Mouse (Mus musculus) hindbrain, embryonic 12.5 days (tissue): ENCODE results near the gene Odf2. TPM values are rescaled to one million over a fixed set of nuclear protein-coding genes. Genes with fewer than 3 reads are reported as not detected.

Source experiments
- ATAC-seq: fragments of 200-750 bp; cut with Nextera tagmentation; 2 replicates; pipeline ENCODE4 v1.8.0; 2017; ENCODE audit warnings: moderate TSS enrichment; ENCODE audit not compliant: low FRiP score
- H3K27ac ChIP-seq: fragments of 300-500 bp; sonication (generic); 2 replicates; pipeline ENCODE4 v1.5.1; 2016; ENCODE audit warnings: mild to moderate bottlenecking
- H3K27me3 ChIP-seq: fragments of 300-500 bp; sonication (generic); 2 replicates; pipeline ENCODE4 v1.6.1; 2016; ENCODE audit warnings: mild to moderate bottlenecking
- H3K36me3 ChIP-seq: fragments of 300-500 bp; sonication (generic); 2 replicates; pipeline ENCODE4 v1.6.1; 2016; ENCODE audit warnings: mild to moderate bottlenecking
- H3K4me1 ChIP-seq: fragments of 300-500 bp; sonication (generic); 2 replicates; pipeline ENCODE4 v1.6.1; 2016
- H3K4me2 ChIP-seq: fragments of 300-500 bp; sonication (generic); replicated peaks from 2 replicates; pipeline ENCODE4 v1.6.1; 2016; ENCODE audit warnings: mild to moderate bottlenecking
- H3K4me3 ChIP-seq: fragments of 300-500 bp; sonication (generic); 2 replicates; pipeline ENCODE4 v1.5.1; 2016; ENCODE audit warnings: mild to moderate bottlenecking
- H3K9ac ChIP-seq: fragments of 300-500 bp; sonication (generic); 2 replicates; pipeline ENCODE4 v1.6.1; 2016; ENCODE audit warnings: mild to moderate bottlenecking, moderate library complexity
- H3K9me3 ChIP-seq: fragments of 300-500 bp; sonication (generic); replicated peaks from 2 replicates; pipeline ENCODE4 v1.6.1; 2016; ENCODE audit warnings: mild to moderate bottlenecking
- WGBS: fragments of 180-500 bp; shearing (Covaris S2); methylation state at CpG from one replicate; pipeline ENCODE4 v1.1.7; 2016; 5-methylcytosine and 5-hydroxymethylcytosine counted together
- polyA plus RNA-seq: library from polyadenylated mRNA; unstranded; fragments of >200 nt; fragmentation: Nextera tagmentation; extraction: Ambion mirVana; gene quantifications from 2 replicates; pipeline ENCODE4 v1.2.1, GENCODE M21; 2016

Odf2 gene
- polyA plus RNA-seq, 1 experiment from 2014 or later, result 97.0 TPM

- Histone ChIP-seq H3K4me2 (no peak overlapping the region), H3K27me3 (no peaks in the 10 kb centered on the region)
Observed at GRCm38 (mm10) chr2:29853736-29854135, 35.3 kb upstream of the Odf2 start.

GRCm38 (mm10) chr2:29855585-29856210 is 33.3 kb upstream of the Odf2 start:
- Histone ChIP-seq H3K9ac (0 out of 2 replicates have a peak overlapping the region, but pooled peaks have one; percentile 4), H3K4me1 (peaks cover 65% of the 10 kb centered on the region), H3K9me3 (no peaks in the 10 kb centered on the region), H3K27me3 (no peaks in the 10 kb centered on the region), H3K27ac (peak overlapping the region; percentile 88), H3K4me3 (no peak overlapping the region), H3K36me3 (no peaks in the 10 kb centered on the region), H3K4me2 (0 out of 2 replicates have a peak overlapping the region, but pooled peaks have one; percentile 3)
- 37% methylated on average over 10 of the region's 10 CpGs for WGBS
- ATAC-seq, result peak; percentile 46; the same call in 1 of the 2 replicates

More at GRCm38 (mm10) chr2:29853736-29854135, 35.3 kb upstream of the Odf2 start:
- Histone ChIP-seq H3K36me3 (no peaks in the 10 kb centered on the region), H3K9ac (no peak overlapping the region), H3K27ac (peak overlapping the region; percentile 83), H3K9me3 (no peaks in the 10 kb centered on the region), H3K4me3 (no peak overlapping the region), H3K4me1 (peaks cover 78% of the 10 kb centered on the region)
- no peak for ATAC-seq
- WGBS, result 44% methylated on average over 5 of the region's 5 CpGs

DNA sequence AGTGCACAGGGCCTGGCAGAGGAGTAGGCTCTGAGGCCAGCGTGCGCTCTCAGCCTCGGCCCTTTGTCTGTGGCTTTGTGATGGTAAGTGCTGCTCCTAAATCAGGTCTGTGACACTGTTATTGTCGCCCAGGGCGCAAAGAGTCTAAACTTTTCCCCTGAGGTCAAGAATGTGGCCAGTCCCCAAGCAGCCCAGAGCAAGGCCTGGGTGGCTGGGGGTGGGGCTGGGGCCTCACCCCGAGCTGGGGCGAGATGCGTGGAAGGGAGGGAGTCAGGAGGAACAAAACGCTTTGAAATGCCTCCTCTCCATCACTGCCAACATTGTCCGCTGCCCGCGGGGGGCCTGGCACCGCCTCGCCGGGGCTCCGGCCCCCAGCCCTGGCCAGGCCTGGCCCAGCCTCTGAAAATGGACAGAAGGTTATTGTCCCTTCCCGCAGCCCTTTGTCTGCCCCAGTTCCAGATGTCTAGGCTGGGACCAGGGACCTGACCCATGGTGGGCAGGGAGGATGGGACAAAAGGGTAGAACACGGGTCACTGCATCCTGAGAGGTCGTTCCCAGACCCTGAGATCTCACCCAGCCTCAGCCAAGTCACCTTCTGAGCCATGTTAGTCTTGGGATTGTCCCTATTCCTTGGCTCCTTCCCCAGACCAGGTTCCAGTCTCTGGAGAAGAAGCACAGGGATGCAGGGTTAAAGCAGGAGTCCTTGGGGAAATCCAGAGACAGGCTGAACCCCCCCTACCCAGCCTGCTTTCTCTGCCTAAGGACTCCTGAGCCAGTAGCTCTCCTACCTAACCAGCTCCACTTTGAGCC is 32.4 kb upstream of the Odf2 start:
- no peaks in the 10 kb centered on the region for H3K36me3 ChIP-seq
- H3K27me3 ChIP-seq, result no peaks in the 10 kb centered on the region
- 11% methylated on average over 19 of the region's 19 CpGs for whole genome bisulfite sequencing
- ATAC-seq, result peak; percentile 14; the same call in 1 of the 2 replicates
- H3K9me3 ChIP-seq, result no peaks in the 10 kb centered on the region
- no peak overlapping the region for H3K4me3 ChIP-seq
- peaks cover 64% of the 10 kb centered on the region for H3K4me1 ChIP-seq
- 0 out of 2 replicates have a peak overlapping the region, but pooled peaks have one; percentile 7 for H3K4me2 ChIP-seq
- H3K27ac ChIP-seq, result peak overlapping the region; percentile 88
- H3K9ac ChIP-seq, result peak overlapping the region; percentile 32; the same call in 1 of the 2 replicates

DNA sequence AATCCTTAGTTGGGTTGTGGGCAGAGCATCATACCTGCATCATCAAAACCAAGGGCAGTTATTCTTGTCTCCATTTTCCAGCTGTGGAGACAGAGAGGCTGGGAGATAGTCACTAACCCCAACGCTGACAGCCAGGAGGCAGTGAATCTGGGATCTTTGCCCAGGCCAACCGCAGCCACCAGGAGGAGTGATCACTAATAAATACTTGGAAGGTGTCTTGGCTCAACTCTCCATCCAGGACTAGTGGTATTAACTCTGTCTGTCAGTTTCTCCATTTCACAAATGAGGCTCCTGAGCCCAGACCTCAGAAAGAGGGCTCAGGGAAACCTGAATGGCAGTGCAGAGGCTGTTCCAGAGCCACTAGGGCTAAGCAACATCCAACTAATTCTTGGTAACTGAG is 31.7 kb upstream of the Odf2 start:
- Histone ChIP-seq H3K27me3 (no peaks in the 10 kb centered on the region), H3K27ac (peak overlapping the region; percentile 88), H3K9me3 (no peaks in the 10 kb centered on the region), H3K4me2 (no peak overlapping the region), H3K36me3 (no peaks in the 10 kb centered on the region), H3K9ac (no peak overlapping the region), H3K4me3 (no peak overlapping the region), H3K4me1 (peaks cover 62% of the 10 kb centered on the region)
- ATAC-seq, result no peak
- 40% methylated on average over 2 of the region's 2 CpGs for WGBS

- Histone ChIP-seq H3K9me3 (no peaks in the 10 kb centered on the region), H3K36me3 (no peaks in the 10 kb centered on the region), H3K4me1 (peaks cover 55% of the 10 kb centered on the region), H3K9ac (no peak overlapping the region), H3K27me3 (no peaks in the 10 kb centered on the region), H3K4me2 (no peak overlapping the region), H3K27ac (0 out of 2 replicates have a peak overlapping the region, but pooled peaks have one; percentile 88), H3K4me3 (no peak overlapping the region)
- WGBS, result 57% methylated on average over 5 of the region's 5 CpGs
- no peak for ATAC-seq
Observed at GRCm38 (mm10) chr2:29857967-29858366, 31.1 kb upstream of the Odf2 start.

DNA sequence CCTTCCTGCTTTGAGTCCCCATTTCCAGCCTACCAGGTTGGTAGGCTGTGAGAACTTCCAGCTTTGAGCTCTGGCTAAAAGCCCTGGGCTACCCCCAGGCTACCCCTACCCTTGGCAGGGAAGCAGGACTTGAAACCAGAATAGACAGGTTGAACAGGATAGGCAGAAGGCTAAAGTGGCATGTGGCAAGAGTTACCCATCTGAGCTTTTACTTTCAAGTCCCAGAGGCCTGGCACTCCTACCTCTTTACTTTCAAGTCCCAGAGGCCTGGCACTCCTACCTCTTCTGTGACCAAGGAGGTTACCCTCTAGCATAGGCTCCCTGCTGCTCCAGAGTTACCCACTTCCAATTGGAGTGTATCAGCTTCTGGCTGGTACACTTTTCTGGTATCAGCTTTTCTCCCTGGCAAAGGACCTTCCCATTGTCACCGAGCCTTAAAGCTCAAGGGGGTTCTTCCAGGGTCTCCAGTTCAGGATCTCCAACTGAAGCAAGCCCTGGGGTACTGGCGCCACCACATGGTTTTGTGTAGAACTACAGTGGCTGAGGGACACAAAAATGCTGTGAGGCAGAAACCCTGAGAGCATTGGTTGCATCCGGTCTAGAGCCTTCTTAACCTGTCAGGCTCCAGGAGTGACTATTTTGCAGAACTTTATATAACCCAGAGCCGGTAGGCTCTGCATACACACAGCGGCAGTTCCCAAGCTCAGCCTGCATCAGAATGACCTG is 30.1 kb upstream of the Odf2 start:
- H3K36me3 ChIP-seq, result no peaks in the 10 kb centered on the region
- H3K4me1 ChIP-seq, result peaks cover 46% of the 10 kb centered on the region
- H3K9me3 ChIP-seq, result no peaks in the 10 kb centered on the region
- H3K4me3 ChIP-seq, result no peak overlapping the region
- ATAC-seq, result peak; percentile 21
- peak overlapping the region; percentile 52; the same call in 1 of the 2 replicates for H3K27ac ChIP-seq
- WGBS, result 13% methylated on average over 5 of the region's 5 CpGs
- 0 out of 2 replicates have a peak overlapping the region, but pooled peaks have one; percentile 18 for H3K9ac ChIP-seq
- no peak overlapping the region for H3K4me2 ChIP-seq
- no peaks in the 10 kb centered on the region for H3K27me3 ChIP-seq

DNA sequence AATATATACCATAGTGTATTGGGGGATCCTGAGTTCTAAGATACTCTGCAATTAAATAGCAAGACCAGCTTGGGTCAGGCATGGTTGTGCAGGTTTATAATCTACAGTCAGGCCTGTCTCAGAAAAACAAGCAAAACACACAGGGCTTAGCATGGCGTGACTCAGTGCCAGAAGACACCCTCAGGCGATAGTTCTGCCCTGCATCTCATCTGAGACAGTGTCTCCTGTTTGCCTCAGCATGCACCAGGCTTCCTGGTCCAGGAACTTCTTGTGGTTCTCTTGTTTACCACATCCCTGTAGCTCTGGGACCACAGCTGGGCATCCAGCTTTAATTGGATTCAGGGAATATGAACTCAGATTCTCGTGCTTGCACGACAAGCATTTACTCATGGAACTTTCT is 23.9 kb upstream of the Odf2 start:
- H3K4me1 ChIP-seq, result peaks cover 9% of the 10 kb centered on the region
- 83% methylated on average over 4 of the region's 4 CpGs for WGBS
- H3K9me3 ChIP-seq, result no peaks in the 10 kb centered on the region
- no peaks in the 10 kb centered on the region for H3K27me3 ChIP-seq
- no peak overlapping the region for H3K4me3 ChIP-seq
- no peaks in the 10 kb centered on the region for H3K36me3 ChIP-seq
- no peak overlapping the region for H3K27ac ChIP-seq
- H3K4me2 ChIP-seq, result no peak overlapping the region
- no peak overlapping the region for H3K9ac ChIP-seq
- no peak for ATAC-seq

DNA sequence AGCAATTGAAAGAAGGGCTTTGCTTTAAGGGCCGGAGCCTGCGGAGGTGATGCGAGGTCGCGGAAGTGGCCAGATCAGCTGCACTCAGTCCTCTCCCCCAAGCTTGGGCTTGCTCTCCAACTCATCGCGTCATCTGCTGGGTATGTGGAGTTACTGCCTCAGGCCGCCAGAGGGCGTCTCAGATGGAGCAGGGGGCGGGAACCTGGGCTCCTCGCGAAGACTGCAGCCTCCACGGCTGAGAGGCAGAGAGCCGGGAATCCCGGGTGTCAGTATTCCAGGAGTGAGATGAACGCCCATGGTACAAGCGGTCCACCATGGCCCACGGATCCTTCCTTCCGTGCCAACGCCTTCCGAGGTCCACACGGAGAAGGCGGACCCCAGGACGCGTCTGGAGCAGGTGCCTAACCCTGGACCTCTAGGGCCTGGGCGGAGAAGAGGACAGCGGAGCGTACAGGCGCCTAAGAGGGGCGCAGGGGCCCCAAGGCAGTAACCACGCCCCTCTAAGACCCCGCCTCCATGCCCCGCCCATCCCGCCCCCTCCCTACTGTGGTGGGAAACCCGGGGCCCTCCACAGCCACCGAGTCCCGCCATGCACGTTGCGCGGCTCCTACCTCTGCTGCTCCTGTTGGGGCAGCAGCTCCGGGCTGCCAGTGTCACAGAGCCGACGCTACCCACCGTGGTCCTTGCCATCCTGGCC is 19.9 kb upstream of the Odf2 start, which contains the start of gene Cercam:
Cercam (plus strand) TSS at position 216 of the 697 bp plus-strand sequence.
- Histone ChIP-seq H3K4me2 (peak within 1 kb of the TSS; percentile 88), H3K4me3 (peak within 1 kb of the TSS; percentile 40), H3K27me3 (no peaks in the 10 kb centered on the region), H3K36me3 (peaks cover 17% of the 10 kb centered on the region), H3K9me3 (no peaks in the 10 kb centered on the region), H3K4me1 (peaks cover 17% of the 10 kb centered on the region), H3K9ac (peak within 1 kb of the TSS; percentile 67), H3K27ac (peak within 1 kb of the TSS; percentile 73)
- WGBS, result under 1% methylated on average over 43 of the region's 44 CpGs
- ATAC-seq, result peak; percentile 93

GRCm38 (mm10) chr2:29869646-29870451 is 19.2 kb upstream of the Odf2 start:
- 1% methylated on average over 17 of the region's 17 CpGs for WGBS
- H3K9me3 ChIP-seq, result no peaks in the 10 kb centered on the region

DNA sequence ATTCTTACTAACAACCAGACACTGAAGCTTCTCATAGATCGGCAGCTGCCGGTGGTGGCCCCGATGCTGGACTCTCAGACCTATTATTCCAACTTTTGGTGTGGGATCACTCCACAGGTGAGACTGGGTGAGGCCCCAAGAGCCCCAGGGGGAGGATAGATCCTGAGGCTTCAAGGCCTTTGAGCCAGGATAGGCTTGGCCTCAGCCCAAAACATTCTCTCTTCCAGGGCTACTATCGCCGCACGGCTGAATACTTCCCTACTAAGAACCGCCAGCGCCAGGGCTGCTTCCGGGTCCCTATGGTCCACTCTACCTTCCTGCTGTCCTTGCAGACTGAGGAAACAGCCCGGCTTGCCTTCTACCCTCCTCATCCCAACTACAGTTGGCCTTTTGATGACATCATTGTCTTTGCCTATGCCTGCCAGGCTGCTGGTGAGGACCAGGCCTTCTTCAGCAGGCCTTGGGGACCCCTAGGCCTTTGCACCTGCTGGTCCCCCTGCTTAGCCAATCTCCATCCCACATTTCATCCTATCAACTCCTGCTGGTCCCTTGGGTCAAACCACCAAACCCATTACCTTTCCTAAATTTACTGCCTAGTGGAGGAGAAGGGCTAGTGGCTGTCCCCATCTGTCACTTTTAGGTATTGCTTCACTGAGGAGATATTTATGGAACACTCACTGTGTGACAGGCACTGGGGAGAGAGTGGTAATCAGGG is 16.3 kb upstream of the Odf2 start:
- H3K4me3 ChIP-seq, result no peak overlapping the region
- 97% methylated on average over 10 of the region's 10 CpGs for WGBS
- no peak overlapping the region for H3K27ac ChIP-seq
- H3K36me3 ChIP-seq, result peaks cover 20% of the 10 kb centered on the region
- H3K27me3 ChIP-seq, result no peaks in the 10 kb centered on the region
- H3K4me1 ChIP-seq, result peaks cover 18% of the 10 kb centered on the region
- no peak overlapping the region for H3K4me2 ChIP-seq
- no peak for ATAC-seq
- no peaks in the 10 kb centered on the region for H3K9me3 ChIP-seq
- no peak overlapping the region for H3K9ac ChIP-seq

More at GRCm38 (mm10) chr2:29869646-29870451, 19.2 kb upstream of the Odf2 start:
- H3K4me1 ChIP-seq, result peaks cover 17% of the 10 kb centered on the region
- peak overlapping the region; percentile 73 for H3K27ac ChIP-seq
- H3K27me3 ChIP-seq, result no peaks in the 10 kb centered on the region
- peak overlapping the region; percentile 67 for H3K9ac ChIP-seq
- peak; percentile 61 for ATAC-seq
- peak overlapping the region; percentile 40 for H3K4me3 ChIP-seq
- peaks cover 17% of the 10 kb centered on the region for H3K36me3 ChIP-seq
- peak overlapping the region; percentile 88 for H3K4me2 ChIP-seq
